In genomic region chr13:63314608-63314920, GRCm38 (mm10) we compare ENCODE assay signal across 15 mouse cellular contexts.
DNase-seq lines count a peak whose midpoint lies in the region; ATAC-seq lines count a peak whose summit lies in the region.
"Had no signal": no experiment of that assay in that cellular context is flagged by ENCODE, and none has a peak within 500 bp of the region (broad histone marks: within the 10 kb centered on the region; RNA-seq: fewer than 3 reads in every experiment).

No protein-coding gene starts in this region.

- 78% methylated on average over 4 of the region's 4 CpGs for WGBS in heart, embryonic 15.5 days
- WGBS in limb, embryonic 12.5 days = 77% methylated on average over 4 of the region's 4 CpGs
- 86% methylated on average over 4 of the region's 4 CpGs for WGBS in limb, embryonic 10.5 days
- WGBS in midbrain, embryonic 16.5 days = 88% methylated on average over 4 of the region's 4 CpGs

- H3K27me3 ChIP-seq in heart, embryonic 15.5 days = no peaks in the 10 kb centered on the region
- no peaks in the 10 kb centered on the region for H3K27me3 ChIP-seq in limb, embryonic 12.5 days
- H3K27me3 ChIP-seq in limb, embryonic 10.5 days (ENCODE audit: low read depth, poor library complexity, severe bottlenecking) = no peaks in the 10 kb centered on the region
- no peaks in the 10 kb centered on the region for H3K27me3 ChIP-seq in midbrain, embryonic 16.5 days (ENCODE audit: control insufficient read depth, insufficient read depth, low read depth, low read length)
- H3K27me3 ChIP-seq: forebrain, embryonic 13.5 days; hindbrain, embryonic 13.5 days; liver, embryonic 15.5 days; neural tube, embryonic 13.5 days had no signal

- peak overlapping the region; percentile 60 for H3K27ac ChIP-seq in heart, embryonic 15.5 days
- H3K27ac ChIP-seq in limb, embryonic 12.5 days = peak overlapping the region; percentile 59; the same call in 1 of the 2 replicates
- no peak overlapping the region for H3K27ac ChIP-seq in limb, embryonic 10.5 days
- H3K27ac ChIP-seq in midbrain, embryonic 16.5 days (ENCODE audit: low read length) = no peak overlapping the region
- H3K27ac ChIP-seq: forebrain, embryonic 13.5 days; hindbrain, embryonic 13.5 days; liver, embryonic 15.5 days; neural tube, embryonic 13.5 days had no signal

- no peak for DNase-seq in heart, adult 8-10 months (ENCODE audit: low spot score)
- DNase-seq in limb, embryonic 10.5 days (ENCODE audit: low spot score) = no peak
- DNase-seq: cerebellum, adult 9-10 months; layer of hippocampus, postnatal 36 days; lung, postnatal 10 days; right cerebral cortex, postnatal 25 days had no signal

- no peak overlapping the region for H3K4me2 ChIP-seq in heart, embryonic 15.5 days
- H3K4me2 ChIP-seq in limb, embryonic 12.5 days = no peak overlapping the region
- H3K4me2 ChIP-seq in midbrain, embryonic 16.5 days (ENCODE audit: low read length) = no peak overlapping the region
- H3K4me2 ChIP-seq: forebrain, embryonic 13.5 days; hindbrain, embryonic 13.5 days; liver, embryonic 15.5 days; neural tube, embryonic 13.5 days had no signal

- H3K9me3 ChIP-seq in heart, embryonic 15.5 days (replicated peaks) = no peaks in the 10 kb centered on the region
- no peaks in the 10 kb centered on the region for H3K9me3 ChIP-seq in limb, embryonic 12.5 days
- no peaks in the 10 kb centered on the region for H3K9me3 ChIP-seq in limb, embryonic 10.5 days (replicated peaks)
- no peaks in the 10 kb centered on the region for H3K9me3 ChIP-seq in midbrain, embryonic 16.5 days (replicated peaks; ENCODE audit: control insufficient read depth, low read length, poor library complexity, severe bottlenecking)
- H3K9me3 ChIP-seq: forebrain, embryonic 13.5 days; hindbrain, embryonic 13.5 days; liver, embryonic 15.5 days; neural tube, embryonic 13.5 days had no signal

- H3K9ac ChIP-seq in heart, embryonic 15.5 days = no peak overlapping the region
- H3K9ac ChIP-seq in limb, embryonic 12.5 days (replicated peaks) = no peak overlapping the region
- H3K9ac ChIP-seq in midbrain, embryonic 16.5 days (ENCODE audit: low read depth, low read length) = no peak overlapping the region
- H3K9ac ChIP-seq: forebrain, embryonic 13.5 days; hindbrain, embryonic 13.5 days; liver, embryonic 15.5 days; neural tube, embryonic 13.5 days had no signal

- ATAC-seq in heart, embryonic 15.5 days (replicated peaks; ENCODE audit: insufficient number of reproducible peaks, insufficient read depth, low FRiP score, low read depth) = no peak
- no peak for ATAC-seq in limb, embryonic 12.5 days (ENCODE audit: insufficient number of reproducible peaks, insufficient read depth, low FRiP score, low TSS enrichment, low read depth)
- peak; percentile 53; the same call in 1 of the 2 replicates for ATAC-seq in common myeloid progenitor, adult 5-6 weeks (replicated peaks; ENCODE audit: low read depth, poor library complexity, severe bottlenecking)
- peak; percentile 49 for ATAC-seq in megakaryocyte progenitor cell, adult 5-6 weeks (replicated peaks; ENCODE audit: poor library complexity)
- no peak for ATAC-seq in midbrain, embryonic 16.5 days
- ATAC-seq: forebrain, embryonic 13.5 days had no signal

- peaks cover 24% of the 10 kb centered on the region for H3K4me1 ChIP-seq in heart, embryonic 15.5 days (replicated peaks)
- H3K4me1 ChIP-seq in limb, embryonic 12.5 days (replicated peaks) = peaks cover 28% of the 10 kb centered on the region
- H3K4me1 ChIP-seq in limb, embryonic 10.5 days = peaks cover 4% of the 10 kb centered on the region; the same call in 1 of the 2 replicates
- no peaks in the 10 kb centered on the region for H3K4me1 ChIP-seq in midbrain, embryonic 16.5 days (ENCODE audit: control insufficient read depth, insufficient read depth, low read length)

- H3K36me3 ChIP-seq in heart, embryonic 15.5 days = peaks cover 10% of the 10 kb centered on the region; the same call in 1 of the 2 replicates
- H3K36me3 ChIP-seq in limb, embryonic 12.5 days = peaks cover 32% of the 10 kb centered on the region
- peaks cover 36% of the 10 kb centered on the region for H3K36me3 ChIP-seq in limb, embryonic 10.5 days
- no peaks in the 10 kb centered on the region for H3K36me3 ChIP-seq in midbrain, embryonic 16.5 days (ENCODE audit: control insufficient read depth, insufficient read depth, low read length)

- no peak overlapping the region for H3K4me3 ChIP-seq in heart, embryonic 15.5 days
- no peak overlapping the region for H3K4me3 ChIP-seq in limb, embryonic 12.5 days (replicated peaks)
- no peak overlapping the region for H3K4me3 ChIP-seq in limb, embryonic 10.5 days
- no peak overlapping the region for H3K4me3 ChIP-seq in midbrain, embryonic 16.5 days (ENCODE audit: low read depth, low read length)
- H3K4me3 ChIP-seq: forebrain, embryonic 13.5 days; hindbrain, embryonic 13.5 days; liver, embryonic 15.5 days; neural tube, embryonic 13.5 days had no signal

Comparison
In these comparisons a context has a peak if more than half of its experiments do, and no peak if none do; other contexts are left out.
1. H3K27ac ChIP-seq: peak in heart, embryonic 15.5 days (single experiment) and limb, embryonic 12.5 days (single experiment); none in limb, embryonic 10.5 days (single experiment) and midbrain, embryonic 16.5 days (single experiment).
2. ATAC-seq: peak in common myeloid progenitor, adult 5-6 weeks (single experiment) and megakaryocyte progenitor cell, adult 5-6 weeks (single experiment); none in heart, embryonic 15.5 days (single experiment), limb, embryonic 12.5 days (single experiment) and midbrain, embryonic 16.5 days (single experiment).